Mouse (Mus musculus): ENCODE measurements around the gene Cdk17.

DNA sequence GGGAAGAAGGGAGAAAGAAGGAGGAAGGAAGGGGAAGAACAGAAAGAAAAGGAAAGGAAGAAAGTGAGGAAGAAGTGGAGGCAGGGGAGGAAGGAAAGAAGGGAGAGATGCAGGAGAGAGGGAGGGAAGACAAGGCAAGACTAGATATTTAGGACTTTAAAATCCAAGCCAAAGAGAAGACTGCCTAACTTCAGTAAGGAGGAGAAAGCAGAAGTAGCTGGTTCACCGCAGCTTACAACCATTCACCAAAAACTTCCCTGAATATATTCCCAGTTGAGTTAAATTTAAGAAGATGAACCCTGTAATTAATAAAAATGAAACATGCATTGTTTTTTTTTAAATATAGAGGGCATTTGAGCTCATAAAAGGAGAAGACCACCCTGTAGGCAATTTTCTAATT is 44.9 kb upstream of the Cdk17 start:
- TF ChIP-seq CTCF (IDR thresholded peaks at IDR 0.05; ENCODE audit: low read depth) (no peak), EP300 (IDR thresholded peaks at IDR 0.05; ENCODE audit: low read depth) (no peak)
